Mouse (Mus musculus) G1E (cell line): Measurements from ENCODE around the gene Kcnc1. TPM values are rescaled to one million over a fixed set of nuclear protein-coding genes. Genes with fewer than 3 reads are reported as not detected.

Source experiments
- ATAC-seq: 2 replicates; pipeline ENCODE4 v1.8.0; 2016; ENCODE audit warnings: mild to moderate bottlenecking; ENCODE audit not compliant: insufficient number of reproducible peaks, poor library complexity, low FRiP score, severe bottlenecking; ENCODE audit errors: extremely low read depth
- DNase-seq: peaks from one replicate; pipeline ENCODE4 v3.0.0; 2012; ENCODE audit warnings: low spot score
- H3K27me3 ChIP-seq: 2 replicates; pipeline ENCODE4 v1.6.1; 2012; ENCODE audit warnings: mild to moderate bottlenecking, low read length, inconsistent platforms; ENCODE audit not compliant: insufficient read depth
- H3K36me3 ChIP-seq: replicated peaks from 2 replicates; pipeline ENCODE3; 2012; ENCODE audit warnings: mild to moderate bottlenecking, inconsistent platforms
- H3K4me1 ChIP-seq: 2 replicates; pipeline ENCODE4 v1.6.1; 2012; ENCODE audit warnings: low read depth, low read length, inconsistent platforms, mixed read lengths; ENCODE audit not compliant: insufficient read depth
- H3K4me3 ChIP-seq: 2 replicates; pipeline ENCODE4 v1.5.1; 2012; ENCODE audit warnings: low read depth, mild to moderate bottlenecking, inconsistent platforms, low read length, moderate library complexity, mixed read lengths
- H3K9me3 ChIP-seq: replicated peaks from 2 replicates; pipeline ENCODE4 v1.6.1; 2012; ENCODE audit warnings: inconsistent platforms
- CTCF ChIP-seq: IDR thresholded peaks from 2 replicates; pipeline ENCODE4 v1.5.1; 2012; ENCODE audit warnings: low read depth, low read length, inconsistent platforms, mixed read lengths
- GATA1 ChIP-seq: IDR thresholded peaks from 2 replicates; pipeline ENCODE4 v1.6.1; 2012; ENCODE audit warnings: borderline replicate concordance, low read length, inconsistent platforms, mixed read lengths
- GATA2 ChIP-seq: IDR thresholded peaks from 2 replicates; pipeline ENCODE4 v1.6.1; 2012; ENCODE audit warnings: low read depth, low read length, inconsistent platforms, borderline replicate concordance
- POLR2AphosphoS5 ChIP-seq: IDR thresholded peaks from 2 replicates; pipeline ENCODE4 v1.6.1; 2012; ENCODE audit warnings: low read depth, low read length, inconsistent platforms; ENCODE audit not compliant: insufficient replicate concordance
- TAL1 ChIP-seq: conservative IDR thresholded peaks from 2 replicates; pipeline ENCODE4 v1.6.1; 2012; ENCODE audit warnings: low read depth, low read length, inconsistent platforms, mixed read lengths
- polyA plus RNA-seq: library from polyadenylated mRNA; stranded (reverse); fragments of >175 nt; gene quantifications from 2 replicates; pipeline ENCODE4 v1.2.3, GENCODE M21; 2012
- total RNA-seq, 2 experiments: library from RNA; stranded (forward) in 1 of 2; stranded (reverse) in 1 of 2; fragments of 200-1000 nt in 1 of 2; fragments of >200 nt in 1 of 2; fragmentation: Nextera tagmentation in 1 of 2; gene quantifications; 2 replicates each; pipeline ENCODE4 v1.2.3; 2014 to 2017

Kcnc1 gene
- total and polyA plus RNA-seq, 3 experiments = 0.11 TPM; not detected in 2

DNA sequence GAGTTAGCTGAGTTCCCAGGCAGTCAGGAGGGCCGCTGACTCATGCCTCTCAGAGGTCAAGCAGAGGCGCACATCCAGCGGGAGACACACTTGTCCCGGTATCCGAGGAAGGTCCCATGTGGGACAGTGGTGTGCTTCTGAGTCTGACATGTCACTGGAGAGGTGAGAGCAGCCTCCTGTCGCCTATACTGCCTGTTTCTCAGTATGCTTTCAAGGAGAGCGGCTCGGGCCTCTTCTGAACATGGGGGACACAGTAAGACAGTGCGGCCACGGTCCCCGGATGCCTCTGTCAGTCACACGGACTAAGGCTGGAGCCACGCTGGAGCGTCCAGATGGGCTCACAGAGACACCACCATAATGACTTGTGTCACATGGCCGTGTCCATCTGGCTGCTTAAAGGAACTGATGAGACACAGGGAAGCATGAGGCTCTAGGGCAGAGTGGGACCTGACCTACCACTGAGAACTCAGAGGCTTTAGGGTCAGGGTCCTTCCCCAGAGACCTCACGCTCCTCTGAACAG lies 21.9 kb downstream of the Kcnc1 start:
- ATAC-seq (no peak), DNase-seq (no peak)
- H3K27me3 ChIP-seq = peaks cover 14% of the 10 kb centered on the region
- H3K9me3 ChIP-seq = no peaks in the 10 kb centered on the region
- no peaks in the 10 kb centered on the region for H3K36me3 ChIP-seq
- H3K4me1 ChIP-seq = no peaks in the 10 kb centered on the region
- TF ChIP-seq TAL1 = no peak
- no peak for TF ChIP-seq GATA2
- no peak for TF ChIP-seq CTCF
- no peak for TF ChIP-seq GATA1
- no peak for TF ChIP-seq POLR2AphosphoS5
- no peak overlapping the region for H3K4me3 ChIP-seq

DNA sequence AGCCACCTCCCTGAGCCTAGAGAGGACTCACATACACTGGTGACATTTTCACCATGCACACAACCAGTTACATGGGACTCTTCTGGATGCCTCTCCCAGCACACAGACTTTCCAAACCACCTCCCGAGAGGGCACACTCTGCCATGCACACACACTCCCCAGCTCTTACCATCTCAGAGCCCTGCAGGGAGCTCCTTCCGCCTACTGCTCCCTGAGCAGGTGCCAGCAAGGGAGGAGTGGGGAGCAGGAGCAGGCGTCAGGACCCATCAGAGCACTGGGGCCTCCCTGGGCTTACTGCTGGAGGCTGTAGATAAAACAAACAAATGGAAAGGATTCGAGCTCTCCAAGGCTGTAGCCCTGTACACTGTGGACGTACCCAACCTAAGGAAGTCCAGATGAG lies 25.2 kb downstream of the Kcnc1 start:
- no peaks in the 10 kb centered on the region for H3K36me3 ChIP-seq
- H3K4me1 ChIP-seq = no peaks in the 10 kb centered on the region
- peaks cover 22% of the 10 kb centered on the region for H3K27me3 ChIP-seq
- TF ChIP-seq GATA2 = no peak
- no peak for TF ChIP-seq TAL1
- TF ChIP-seq POLR2AphosphoS5 = no peak
- TF ChIP-seq CTCF = no peak
- TF ChIP-seq GATA1 = no peak
- no peaks in the 10 kb centered on the region for H3K9me3 ChIP-seq
- no peak for ATAC-seq
- no peak for DNase-seq
- no peak overlapping the region for H3K4me3 ChIP-seq

DNA sequence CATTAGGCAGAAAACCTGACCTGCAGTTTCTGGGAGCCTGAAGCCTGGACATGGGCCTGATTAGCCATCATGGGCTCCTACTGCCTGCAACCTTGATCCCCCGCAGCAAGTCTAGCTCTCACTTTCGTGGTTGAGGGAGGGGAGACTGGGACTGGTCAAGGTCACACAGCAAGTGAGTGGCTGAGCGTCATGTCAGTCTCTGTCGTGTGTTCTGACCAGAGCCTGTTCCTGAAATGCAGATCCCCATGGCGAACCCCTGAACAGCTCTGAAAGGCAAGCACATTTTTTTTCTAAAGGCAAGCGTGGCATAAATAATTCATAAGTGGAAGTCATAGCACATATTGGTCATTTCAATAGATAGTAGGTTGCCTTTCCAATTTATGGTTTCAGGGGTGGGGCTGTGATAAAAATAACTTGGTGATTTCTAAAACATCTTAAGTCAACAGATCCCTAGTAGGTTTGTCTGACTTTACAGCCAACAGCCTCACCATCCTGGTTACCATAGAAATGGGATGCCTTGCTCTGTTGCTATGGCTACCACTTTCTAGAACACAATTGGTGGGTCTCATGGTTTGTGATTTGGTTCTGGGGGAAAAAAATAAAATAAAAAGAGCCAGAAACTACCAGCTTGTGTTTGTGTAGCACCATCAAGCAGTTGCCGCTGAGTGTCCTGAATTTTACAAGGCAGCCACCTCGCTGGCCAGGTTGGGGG lies 25.9 kb downstream of the Kcnc1 start:
- H3K9me3 ChIP-seq = no peaks in the 10 kb centered on the region
- ATAC-seq (no peak), DNase-seq (no peak)
- no peak overlapping the region for H3K4me3 ChIP-seq
- peaks cover 22% of the 10 kb centered on the region for H3K27me3 ChIP-seq
- H3K36me3 ChIP-seq = no peaks in the 10 kb centered on the region
- TF ChIP-seq CTCF = no peak
- TF ChIP-seq GATA2 = no peak
- no peak for TF ChIP-seq TAL1
- TF ChIP-seq GATA1 = no peak
- no peak for TF ChIP-seq POLR2AphosphoS5
- no peaks in the 10 kb centered on the region for H3K4me1 ChIP-seq

DNA sequence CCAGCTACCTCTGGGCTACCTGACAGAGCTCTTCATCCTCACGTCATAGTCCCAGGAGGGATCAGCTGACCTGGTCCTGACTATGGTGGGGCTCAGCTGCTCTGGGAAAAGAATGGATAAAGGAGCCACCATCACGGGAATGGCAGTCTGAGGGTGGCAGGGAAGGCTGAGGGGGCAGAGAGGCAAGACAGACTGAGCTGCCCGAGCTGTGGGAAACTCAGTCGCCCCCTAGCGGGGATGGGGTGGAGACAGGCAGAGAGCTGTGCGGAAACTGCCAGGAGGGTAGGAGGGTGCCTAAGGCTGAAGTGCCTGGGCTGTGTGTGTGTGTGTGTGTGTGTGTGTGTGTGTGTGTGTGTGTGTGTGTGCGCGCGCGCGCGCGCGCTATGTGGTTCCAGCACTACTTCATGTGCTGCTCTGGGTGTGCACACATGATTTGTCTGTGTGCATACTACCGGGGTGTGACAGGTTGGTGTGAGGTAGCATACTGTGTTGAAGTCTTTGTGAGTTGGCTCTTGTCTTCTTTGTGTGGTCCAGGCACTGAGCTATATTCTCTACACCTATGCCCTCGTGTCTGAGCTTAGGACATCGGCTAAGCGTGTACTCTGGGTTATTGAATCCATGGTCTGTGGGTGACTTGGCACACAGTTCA lies 26.6 kb downstream of the Kcnc1 start:
- peak; percentile 43 for DNase-seq
- H3K4me1 ChIP-seq = no peaks in the 10 kb centered on the region
- H3K27me3 ChIP-seq = peaks cover 26% of the 10 kb centered on the region
- no peak for ATAC-seq
- no peaks in the 10 kb centered on the region for H3K36me3 ChIP-seq
- TF ChIP-seq POLR2AphosphoS5 = no peak
- no peak for TF ChIP-seq GATA2
- TF ChIP-seq TAL1 = no peak
- peak; percentile 20; the same call in 1 of the 2 replicates for TF ChIP-seq CTCF
- H3K9me3 ChIP-seq = no peaks in the 10 kb centered on the region
- H3K4me3 ChIP-seq = no peak overlapping the region

DNA sequence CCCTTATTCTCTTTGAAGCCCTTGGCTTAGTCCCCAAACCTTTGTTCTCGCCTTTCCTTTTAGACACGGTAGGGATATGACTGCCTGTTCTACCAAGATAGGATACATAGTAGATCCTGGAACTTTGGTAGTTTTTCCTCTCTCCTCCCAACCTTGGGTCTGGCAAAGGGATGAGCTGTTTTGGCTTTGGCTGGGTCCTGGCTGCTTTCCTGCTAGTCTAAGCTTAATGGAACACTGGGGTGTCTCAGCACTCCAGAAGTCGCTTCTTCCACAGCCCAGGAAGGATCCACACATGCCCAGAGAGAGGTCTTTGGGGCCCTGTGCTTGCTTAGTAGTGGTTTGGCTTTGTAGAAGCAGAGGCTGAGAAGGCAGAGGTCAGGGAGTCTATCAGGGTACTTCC lies 27.7 kb downstream of the Kcnc1 start:
- ATAC-seq (no peak), DNase-seq (no peak)
- TF ChIP-seq GATA2 (no peak), TAL1 (no peak), POLR2AphosphoS5 (no peak), CTCF (no peak), GATA1 (no peak)
- Histone ChIP-seq H3K4me1 (no peaks in the 10 kb centered on the region), H3K27me3 (peaks cover 25% of the 10 kb centered on the region), H3K4me3 (no peak overlapping the region), H3K36me3 (no peaks in the 10 kb centered on the region), H3K9me3 (no peaks in the 10 kb centered on the region)

DNA sequence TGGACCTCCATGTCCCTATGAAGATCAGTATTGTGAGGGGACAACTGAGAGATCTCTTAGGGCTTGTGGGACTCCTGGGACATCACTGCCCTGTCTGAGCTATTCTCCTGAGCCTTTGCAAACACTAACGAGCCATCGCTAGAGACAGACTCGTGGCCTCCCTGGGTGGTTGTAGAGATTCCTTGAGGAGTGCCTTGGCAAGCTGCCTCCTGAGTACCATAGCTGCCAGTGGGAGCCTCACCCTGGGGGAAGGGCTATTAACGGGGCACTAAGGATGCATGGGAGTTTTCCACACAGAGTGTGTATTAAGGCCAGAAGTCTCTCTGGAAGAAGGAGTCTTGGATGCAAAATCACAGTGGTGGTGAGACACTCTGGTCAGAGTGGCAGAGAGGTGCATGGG lies 28.7 kb downstream of the Kcnc1 start:
- H3K4me3 ChIP-seq = no peak overlapping the region
- peaks cover 20% of the 10 kb centered on the region for H3K27me3 ChIP-seq
- no peaks in the 10 kb centered on the region for H3K36me3 ChIP-seq
- DNase-seq = no peak
- ATAC-seq = no peak
- no peaks in the 10 kb centered on the region for H3K4me1 ChIP-seq
- H3K9me3 ChIP-seq = no peaks in the 10 kb centered on the region
- TF ChIP-seq CTCF = no peak
- no peak for TF ChIP-seq GATA2
- no peak for TF ChIP-seq GATA1
- TF ChIP-seq POLR2AphosphoS5 = no peak
- TF ChIP-seq TAL1 = no peak
